Mouse (Mus musculus): ENCODE results near the gene Cidec. TPM values are rescaled to one million over a fixed set of nuclear protein-coding genes. Genes with fewer than 3 reads are reported as not detected.

Gene Cidec
- total RNA-seq, 2 experiments from 2014 or later, result not detected

DNA sequence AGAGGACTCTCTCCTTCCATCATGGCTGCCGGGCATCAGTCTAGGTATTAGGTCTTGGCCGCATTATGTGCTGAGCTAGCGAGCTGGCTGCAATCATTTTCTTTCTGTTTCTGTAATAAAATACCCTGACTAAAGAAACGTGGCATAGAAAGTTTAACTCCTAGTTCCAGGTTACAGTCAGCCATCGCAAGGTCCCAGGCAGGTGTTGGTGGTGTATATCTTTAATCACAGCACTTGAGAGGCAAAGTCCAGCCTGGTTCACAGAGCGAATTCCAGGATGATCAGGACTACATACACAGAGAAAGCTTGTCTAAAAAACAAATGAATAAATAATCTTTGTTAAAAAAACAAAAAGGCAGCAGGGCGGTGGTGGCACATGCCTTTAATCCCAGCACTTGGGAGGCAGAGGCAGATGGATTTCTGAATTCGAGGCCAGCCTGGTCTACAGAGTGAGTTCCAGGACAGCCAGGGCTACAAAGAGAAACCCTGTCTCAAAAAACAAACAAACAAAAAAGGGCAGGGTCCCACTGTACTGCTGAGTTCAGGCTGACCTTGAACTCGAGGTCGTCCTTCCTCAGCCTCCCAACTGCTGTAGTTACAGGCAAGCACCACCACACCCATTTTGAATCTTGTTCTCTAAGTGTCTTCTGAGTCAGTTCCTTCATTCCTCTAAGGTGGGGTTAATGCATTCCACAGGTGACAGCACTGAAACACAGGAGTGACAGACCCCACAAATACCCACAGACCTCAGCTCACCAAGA, 39.1 kb downstream of the Cidec start:
- TF ChIP-seq CTCF (IDR thresholded peaks at IDR 0.05), result no peak
- intact Hi-C loops (cut with DNase I), result no loop called here
- no peak for DNase-seq (ENCODE audit: extremely low spot score in 1 of 2, low spot score in 2 of 2)

GRCm38 (mm10) chr6:113395501-113395900, 40.1 kb downstream of the Cidec start:
- DNase-seq (ENCODE audit: extremely low spot score in 1 of 2, low spot score in 2 of 2), result no peak
- intact Hi-C loops (cut with DNase I), result no loop called here
- Histone ChIP-seq H3K4me3 (no peak overlapping the region), H3K27ac (no peak overlapping the region)
- no peak; the same call in 1 of the 2 replicates for TF ChIP-seq CTCF (IDR thresholded peaks at IDR 0.05)

More for the DNA sequence above, 39.1 kb downstream of the Cidec start:
- Histone ChIP-seq H3K4me3 (no peak overlapping the region), H3K27ac (no peak overlapping the region)

- intact Hi-C loops (cut with DNase I), result no loop called here
- no peak overlapping the region for H3K27ac ChIP-seq
- no peak for TF ChIP-seq CTCF (IDR thresholded peaks at IDR 0.05)
- no peak overlapping the region for H3K4me3 ChIP-seq
- no peak for DNase-seq (ENCODE audit: extremely low spot score in 1 of 2, low spot score in 2 of 2)
These were observed 40.7 kb downstream of the Cidec start for GRCm38 (mm10) chr6:113394811-113395210.

DNA sequence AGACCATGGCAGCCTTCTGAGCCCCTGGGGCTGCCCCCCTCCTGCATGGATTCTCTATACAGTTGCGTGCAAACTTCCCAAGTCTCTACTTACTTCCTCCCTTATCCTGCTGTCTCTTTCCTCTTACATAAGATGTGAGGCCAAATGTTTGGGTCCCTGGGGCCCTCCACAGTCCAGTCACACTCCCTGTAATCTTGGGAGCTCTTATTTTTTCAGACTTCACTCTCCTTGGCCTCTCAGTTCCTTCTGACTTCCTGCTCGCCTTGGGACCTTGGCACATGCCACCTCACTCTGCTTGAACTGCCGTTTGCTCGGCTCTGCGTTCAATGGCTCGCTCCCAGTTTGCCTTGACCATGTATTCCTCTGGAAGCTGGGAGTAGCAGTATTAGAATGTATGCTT, 41.6 kb downstream of the Cidec start:
- no peak for TF ChIP-seq CTCF (IDR thresholded peaks at IDR 0.05)
- no peak overlapping the region for H3K27ac ChIP-seq
- intact Hi-C loops (cut with DNase I), result loop anchor here (2.0 kb wide), 1 partner anchor 25 kb away; the partner anchor contains the start of gene Rpusd3
- no peak overlapping the region for H3K4me3 ChIP-seq
- DNase-seq (ENCODE audit: extremely low spot score in 1 of 2, low spot score in 2 of 2), result no peak

DNA sequence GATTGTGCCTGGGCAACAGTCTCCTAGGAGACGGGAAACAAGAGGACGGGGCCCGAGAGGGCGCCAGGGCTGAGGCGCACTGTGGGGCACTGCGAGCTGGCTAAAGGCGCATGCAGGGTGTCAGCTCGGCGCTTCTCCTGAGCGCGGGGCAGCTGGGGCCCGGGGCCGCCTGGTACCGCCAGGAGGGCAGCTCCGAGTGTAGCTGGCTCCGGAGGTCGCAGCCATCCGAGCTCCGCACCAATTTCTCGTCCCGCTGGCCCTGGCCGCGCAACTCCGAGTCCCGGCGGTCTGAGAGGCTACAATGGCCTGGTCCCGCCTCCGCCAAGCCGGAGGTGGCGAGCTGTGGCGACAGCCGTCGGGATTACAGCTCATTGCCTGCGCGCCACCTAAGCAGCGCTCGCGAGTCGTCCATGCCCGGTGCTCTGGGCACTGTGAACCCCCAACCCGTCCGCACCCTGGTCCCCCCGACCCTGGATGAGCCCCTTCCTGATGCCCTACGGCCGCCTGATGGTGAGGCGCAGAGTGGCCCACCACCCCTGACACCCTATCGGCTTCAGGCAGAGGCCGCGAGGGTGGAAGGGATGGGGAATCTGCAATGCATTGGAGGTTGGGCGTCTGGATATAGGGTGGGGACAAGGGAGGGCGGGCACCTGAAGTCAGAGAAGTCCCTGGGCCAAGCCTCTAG, 43.0 kb downstream of the Cidec start:
- H3K4me3 ChIP-seq, result peak overlapping the region; percentile 42
- intact Hi-C loops (cut with DNase I), result loop anchor here (2.0 kb wide), 1 partner anchor 26 kb away; the partner anchor contains the start of gene Rpusd3
- no peak for TF ChIP-seq CTCF (IDR thresholded peaks at IDR 0.05)
- peak; percentile 44 to 49 for DNase-seq (ENCODE audit: extremely low spot score in 1 of 2, low spot score in 2 of 2)
- H3K27ac ChIP-seq, result peak overlapping the region; percentile 66

DNA sequence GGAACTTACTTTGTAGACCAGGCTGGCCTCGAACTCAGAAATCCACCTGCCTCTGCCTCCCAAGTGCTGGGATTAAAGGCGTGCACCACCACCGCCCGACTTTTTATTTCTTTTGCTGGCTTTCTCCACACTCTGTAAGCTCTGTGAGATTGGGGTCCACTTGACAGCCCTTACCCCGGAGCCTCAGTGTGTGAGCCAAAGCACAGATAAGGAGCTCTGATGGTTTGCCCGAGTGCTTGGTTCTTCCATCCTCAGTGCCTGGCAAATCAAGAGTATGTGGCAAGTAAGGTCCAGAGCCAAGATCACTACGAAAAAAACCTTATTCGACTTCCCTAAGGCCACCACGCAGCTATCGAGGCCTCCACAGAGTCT, 43.6 kb downstream of the Cidec start:
- no peak for TF ChIP-seq CTCF (IDR thresholded peaks at IDR 0.05)
- Histone ChIP-seq H3K4me3 (peak overlapping the region; percentile 42), H3K27ac (peak overlapping the region; percentile 66)
- no peak for DNase-seq (ENCODE audit: extremely low spot score in 1 of 2, low spot score in 2 of 2)
- intact Hi-C loops (cut with DNase I), result loop anchor here (2.0 kb wide), 1 partner anchor 27 kb away; the partner anchor contains the start of gene Rpusd3

DNA sequence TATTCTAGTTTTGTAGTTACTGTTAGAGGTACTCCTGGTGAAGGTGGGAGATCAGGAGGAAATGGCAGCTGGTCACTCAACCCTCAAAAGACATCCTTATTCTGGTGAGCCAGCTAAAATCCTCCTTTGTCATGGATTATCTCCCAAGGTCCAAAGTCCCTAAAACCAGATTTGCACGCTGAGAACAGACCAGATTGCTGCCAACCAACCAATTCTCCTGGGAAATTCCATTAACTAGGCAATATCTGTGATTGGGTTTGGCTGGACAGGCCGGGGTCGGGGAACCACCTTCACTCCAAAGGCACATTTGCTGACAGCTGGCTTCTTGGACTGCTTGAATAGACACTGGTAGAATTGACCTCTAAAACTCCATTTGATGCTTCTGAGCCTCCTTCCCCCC, 44.8 kb downstream of the Cidec start:
- no peak overlapping the region for H3K4me3 ChIP-seq
- DNase-seq (ENCODE audit: extremely low spot score in 1 of 2, low spot score in 2 of 2), result no peak
- intact Hi-C loops (cut with DNase I), result no loop called here

GRCm38 (mm10) chr6:113388960-113389359, 46.6 kb downstream of the Cidec start, which contains the start of gene Ttll3:
Ttll3 (plus strand) TSS chr6:113389260.
- Histone ChIP-seq H3K4me3 (no peak within 1 kb of the TSS), H3K27ac (no peak within 1 kb of the TSS)
- DNase-seq (ENCODE audit: extremely low spot score in 1 of 2, low spot score in 2 of 2), result no peak
- intact Hi-C loops (cut with DNase I), result no loop called here
- TF ChIP-seq CTCF (IDR thresholded peaks at IDR 0.05), result no peak

More for the DNA sequence above, 44.8 kb downstream of the Cidec start:
- TF ChIP-seq CTCF (IDR thresholded peaks at IDR 0.05), result no peak
- no peak overlapping the region for H3K27ac ChIP-seq

GRCm38 (mm10) chr6:113386025-113386424, 49.5 kb downstream of the Cidec start:
- H3K27ac ChIP-seq, result no peak overlapping the region
- no peak overlapping the region for H3K4me3 ChIP-seq
- no peak for TF ChIP-seq CTCF (IDR thresholded peaks at IDR 0.05)
- intact Hi-C loops (cut with DNase I), result no loop called here
- no peak for DNase-seq (ENCODE audit: extremely low spot score in 1 of 2, low spot score in 2 of 2)

- TF ChIP-seq CTCF (IDR thresholded peaks at IDR 0.05), result no peak
- H3K4me3 ChIP-seq, result no peak overlapping the region
- H3K27ac ChIP-seq, result no peak overlapping the region
- intact Hi-C loops (cut with DNase I), result no loop called here
- DNase-seq (ENCODE audit: extremely low spot score in 1 of 2, low spot score in 2 of 2), result no peak
These were observed 50.3 kb downstream of the Cidec start for GRCm38 (mm10) chr6:113385160-113385714.

- no peak overlapping the region; the same call in 1 of the 2 replicates for H3K27ac ChIP-seq
- no peak for DNase-seq (ENCODE audit: extremely low spot score in 1 of 2, low spot score in 2 of 2)
- intact Hi-C loops (cut with DNase I), result no loop called here
- TF ChIP-seq CTCF (IDR thresholded peaks at IDR 0.05), result no peak
- no peak overlapping the region for H3K4me3 ChIP-seq
These were observed 51.1 kb downstream of the Cidec start for GRCm38 (mm10) chr6:113384351-113384927.

- no peak; the same call in 1 of the 2 replicates for TF ChIP-seq CTCF (IDR thresholded peaks at IDR 0.05)
- H3K4me3 ChIP-seq, result no peak overlapping the region
- no peak overlapping the region for H3K27ac ChIP-seq
- no peak for DNase-seq (ENCODE audit: extremely low spot score in 1 of 2, low spot score in 2 of 2)
- intact Hi-C loops (cut with DNase I), result no loop called here
These were observed 55.1 kb downstream of the Cidec start for GRCm38 (mm10) chr6:113380480-113380879.
